Mouse (Mus musculus): ENCODE results near the gene Prtn3. TPM values are rescaled to one million over a fixed set of nuclear protein-coding genes. Genes with fewer than 3 reads are reported as not detected.

Gene Prtn3
- polyA plus RNA-seq, 1 experiment from 2014 or later, result 5.6 TPM

DNA sequence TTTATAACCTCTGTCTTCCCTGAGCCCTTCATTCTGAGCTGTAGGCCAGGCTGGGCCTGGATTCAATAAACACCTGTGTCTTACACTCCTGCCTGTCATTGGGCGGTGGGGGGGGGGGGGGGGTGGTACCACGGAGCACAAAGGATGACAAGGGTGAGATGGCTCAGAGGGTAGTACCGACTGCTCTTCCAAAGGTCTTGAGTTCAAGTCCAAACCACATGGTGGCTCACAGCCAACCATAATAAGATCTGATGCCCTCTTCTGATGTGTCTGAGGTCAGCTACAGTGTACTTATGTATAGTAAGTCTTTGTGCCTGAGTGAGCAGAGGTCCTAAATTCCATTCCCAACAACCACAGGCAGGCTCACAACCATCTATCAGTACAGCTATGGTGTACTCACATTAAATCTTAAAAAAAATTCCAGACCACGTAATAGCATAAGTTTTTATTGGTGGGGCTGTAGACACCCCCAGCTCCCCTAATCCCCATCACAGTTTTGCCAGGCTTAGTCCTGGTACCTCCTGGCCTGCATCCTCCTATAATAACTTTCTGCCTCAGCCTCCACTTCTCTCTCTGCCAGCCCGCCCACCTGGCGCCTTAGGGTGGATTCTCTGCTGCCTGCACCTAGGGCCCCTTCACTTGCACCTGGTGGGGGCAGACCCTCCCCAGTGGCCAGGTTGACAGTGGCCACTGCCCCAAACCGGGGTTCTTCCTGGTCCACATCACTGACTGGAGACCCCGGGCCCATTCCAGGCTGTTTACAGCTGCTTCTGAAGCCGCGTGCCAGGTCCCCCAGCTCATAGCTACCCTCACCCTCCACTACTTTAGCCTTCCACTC lies 9.7 kb upstream of the Prtn3 start:
- Histone ChIP-seq H3K9me3 (ENCODE audit: control insufficient read depth, low read depth, low read length) (no peaks in the 10 kb centered on the region), H3K4me2 (replicated peaks; ENCODE audit: low read depth, low read length) (no peak overlapping the region), H3K36me3 (ENCODE audit: control insufficient read depth, insufficient read depth, low read length) (peaks cover 65% of the 10 kb centered on the region), H3K4me3 (ENCODE audit: low read depth, low read length) (no peak overlapping the region), H3K4me1 (ENCODE audit: control insufficient read depth, insufficient read depth, low read length) (0 out of 2 replicates have a peak, but pooled peaks cover 2% of the 10 kb centered on the region), H3K27me3 (ENCODE audit: control insufficient read depth, insufficient read depth, low read length) (no peaks in the 10 kb centered on the region), H3K27ac (ENCODE audit: low read length) (peak overlapping the region; percentile 21; the same call in 1 of the 2 replicates), H3K9ac (replicated peaks; ENCODE audit: low read depth, low read length) (no peak overlapping the region)
- 45% methylated on average over 10 of the region's 10 CpGs for WGBS
- ATAC-seq (ENCODE audit: insufficient number of reproducible peaks, insufficient read depth, low FRiP score, low read depth), result 0 out of 2 replicates have a peak, but pooled peaks have one; percentile 28

GRCm38 (mm10) chr10:79865189-79865601 lies 9.1 kb upstream of the Prtn3 start:
- peak overlapping the region; percentile 21; the same call in 1 of the 2 replicates for H3K27ac ChIP-seq (ENCODE audit: low read length)
- no peak overlapping the region for H3K4me2 ChIP-seq (replicated peaks; ENCODE audit: low read depth, low read length)
- peak; percentile 19; the same call in 1 of the 2 replicates for ATAC-seq (ENCODE audit: insufficient number of reproducible peaks, insufficient read depth, low FRiP score, low read depth)
- H3K36me3 ChIP-seq (ENCODE audit: control insufficient read depth, insufficient read depth, low read length), result peaks cover 59% of the 10 kb centered on the region
- H3K4me3 ChIP-seq (ENCODE audit: low read depth, low read length), result no peak overlapping the region
- H3K9ac ChIP-seq (replicated peaks; ENCODE audit: low read depth, low read length), result no peak overlapping the region
- H3K4me1 ChIP-seq (ENCODE audit: control insufficient read depth, insufficient read depth, low read length), result 0 out of 2 replicates have a peak, but pooled peaks cover 2% of the 10 kb centered on the region
- H3K27me3 ChIP-seq (ENCODE audit: control insufficient read depth, insufficient read depth, low read length), result no peaks in the 10 kb centered on the region
- H3K9me3 ChIP-seq (ENCODE audit: control insufficient read depth, low read depth, low read length), result no peaks in the 10 kb centered on the region
- 58% methylated on average over 12 of the region's 12 CpGs for WGBS

DNA sequence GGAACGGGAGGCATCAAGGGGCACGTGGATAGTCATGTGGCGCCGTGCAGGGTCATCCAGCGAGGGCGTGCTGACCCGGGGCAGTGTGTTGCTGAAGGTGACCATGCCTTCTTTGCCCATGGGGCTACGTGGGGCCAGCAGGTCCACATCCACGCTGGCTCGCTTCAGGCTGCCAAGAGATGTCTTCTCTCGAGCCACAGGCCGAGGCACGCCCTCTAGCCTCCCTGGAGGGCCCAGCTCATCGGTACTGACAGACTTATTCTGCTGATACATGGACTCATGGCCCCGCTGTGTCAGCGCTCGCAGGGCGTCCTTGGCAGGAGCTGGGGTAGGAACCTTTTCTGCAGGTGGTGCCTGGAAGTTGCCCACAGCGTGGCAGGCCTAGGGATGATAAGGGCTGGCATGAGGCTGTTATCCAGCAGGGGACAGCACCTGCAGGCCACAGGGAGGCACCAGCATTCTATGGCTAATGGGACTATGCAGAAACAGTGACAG lies 8.4 kb upstream of the Prtn3 start:
- Histone ChIP-seq H3K9me3 (ENCODE audit: control insufficient read depth, low read depth, low read length) (no peaks in the 10 kb centered on the region), H3K4me1 (ENCODE audit: control insufficient read depth, insufficient read depth, low read length) (0 out of 2 replicates have a peak, but pooled peaks cover 2% of the 10 kb centered on the region), H3K27me3 (ENCODE audit: control insufficient read depth, insufficient read depth, low read length) (no peaks in the 10 kb centered on the region), H3K36me3 (ENCODE audit: control insufficient read depth, insufficient read depth, low read length) (peaks cover 53% of the 10 kb centered on the region), H3K9ac (replicated peaks; ENCODE audit: low read depth, low read length) (no peak overlapping the region), H3K4me2 (replicated peaks; ENCODE audit: low read depth, low read length) (no peak overlapping the region), H3K4me3 (ENCODE audit: low read depth, low read length) (no peak overlapping the region), H3K27ac (ENCODE audit: low read length) (no peak overlapping the region)
- ATAC-seq (ENCODE audit: insufficient number of reproducible peaks, insufficient read depth, low FRiP score, low read depth), result no peak
- WGBS, result 70% methylated on average over 19 of the region's 19 CpGs

DNA sequence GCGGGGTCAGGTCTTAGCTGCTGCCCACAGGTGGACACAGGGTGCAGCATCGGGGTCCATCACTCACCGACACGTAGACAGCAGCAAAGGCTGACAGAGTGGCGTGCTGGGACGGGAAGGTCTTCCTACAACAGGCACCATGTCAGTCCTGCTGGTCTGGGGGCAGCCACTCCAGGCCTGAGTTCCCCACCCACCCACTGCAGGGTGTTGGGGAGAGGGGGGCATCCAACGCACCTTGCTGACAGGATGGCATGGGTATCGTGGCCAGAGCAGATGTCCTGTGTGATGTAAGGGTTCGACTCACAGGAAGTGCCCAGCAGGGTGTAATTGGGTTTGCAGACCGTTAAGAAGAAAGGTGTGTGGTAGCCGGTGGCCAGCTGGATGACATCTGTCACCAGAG lies 7.7 kb upstream of the Prtn3 start:
- Histone ChIP-seq H3K4me3 (ENCODE audit: low read depth, low read length) (no peak overlapping the region), H3K27ac (ENCODE audit: low read length) (no peak overlapping the region), H3K4me2 (replicated peaks; ENCODE audit: low read depth, low read length) (no peak overlapping the region), H3K36me3 (ENCODE audit: control insufficient read depth, insufficient read depth, low read length) (peaks cover 45% of the 10 kb centered on the region), H3K27me3 (ENCODE audit: control insufficient read depth, insufficient read depth, low read length) (no peaks in the 10 kb centered on the region), H3K9ac (replicated peaks; ENCODE audit: low read depth, low read length) (no peak overlapping the region), H3K9me3 (ENCODE audit: control insufficient read depth, low read depth, low read length) (no peaks in the 10 kb centered on the region), H3K4me1 (ENCODE audit: control insufficient read depth, insufficient read depth, low read length) (0 out of 2 replicates have a peak, but pooled peaks cover 2% of the 10 kb centered on the region)
- 75% methylated on average over 11 of the region's 11 CpGs for WGBS
- ATAC-seq (ENCODE audit: insufficient number of reproducible peaks, insufficient read depth, low FRiP score, low read depth), result no peak

GRCm38 (mm10) chr10:79871845-79872244 lies 2.4 kb upstream of the Prtn3 start:
- no peak overlapping the region for H3K4me3 ChIP-seq (ENCODE audit: low read depth, low read length)
- H3K27ac ChIP-seq (ENCODE audit: low read length), result no peak overlapping the region
- peaks cover 18% of the 10 kb centered on the region for H3K4me1 ChIP-seq (ENCODE audit: control insufficient read depth, insufficient read depth, low read length)
- no peak for ATAC-seq (ENCODE audit: insufficient number of reproducible peaks, insufficient read depth, low FRiP score, low read depth)
- WGBS, result 92% methylated on average over 8 of the region's 8 CpGs
- H3K9ac ChIP-seq (replicated peaks; ENCODE audit: low read depth, low read length), result no peak overlapping the region
- H3K9me3 ChIP-seq (ENCODE audit: control insufficient read depth, low read depth, low read length), result no peaks in the 10 kb centered on the region
- H3K27me3 ChIP-seq (ENCODE audit: control insufficient read depth, insufficient read depth, low read length), result no peaks in the 10 kb centered on the region
- no peak overlapping the region for H3K4me2 ChIP-seq (replicated peaks; ENCODE audit: low read depth, low read length)
- peaks cover 2% of the 10 kb centered on the region; the same call in 1 of the 2 replicates for H3K36me3 ChIP-seq (ENCODE audit: control insufficient read depth, insufficient read depth, low read length)

DNA sequence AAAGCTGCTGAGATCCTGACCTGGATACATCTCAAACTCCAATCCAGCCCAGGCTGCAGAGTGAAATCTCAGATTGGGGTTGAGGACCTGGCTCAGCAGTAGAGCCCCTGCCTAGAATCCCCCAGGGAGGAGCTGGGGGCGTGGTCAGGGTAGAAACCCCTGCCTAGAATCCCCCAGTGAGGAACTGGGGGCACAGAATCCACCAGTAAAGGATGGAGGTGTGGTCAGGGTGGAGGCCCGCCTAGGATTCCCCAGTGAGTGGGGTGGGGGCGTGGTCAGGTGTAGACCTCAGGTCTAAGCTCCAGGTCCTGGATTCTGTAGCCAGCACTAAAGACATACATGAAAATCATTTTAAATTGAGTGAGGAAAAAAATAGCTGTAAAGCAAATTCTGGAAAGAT lies 1.4 kb upstream of the Prtn3 start:
- Histone ChIP-seq H3K4me2 (replicated peaks; ENCODE audit: low read depth, low read length) (peak overlapping the region; percentile 92), H3K4me3 (ENCODE audit: low read depth, low read length) (peak overlapping the region; percentile 76; the same call in 1 of the 2 replicates), H3K27ac (ENCODE audit: low read length) (no peak overlapping the region), H3K4me1 (ENCODE audit: control insufficient read depth, insufficient read depth, low read length) (peaks cover 18% of the 10 kb centered on the region), H3K9me3 (ENCODE audit: control insufficient read depth, low read depth, low read length) (no peaks in the 10 kb centered on the region), H3K36me3 (ENCODE audit: control insufficient read depth, insufficient read depth, low read length) (no peaks in the 10 kb centered on the region), H3K27me3 (ENCODE audit: control insufficient read depth, insufficient read depth, low read length) (no peaks in the 10 kb centered on the region), H3K9ac (replicated peaks; ENCODE audit: low read depth, low read length) (0 out of 2 replicates have a peak overlapping the region, but pooled peaks have one; percentile 82)
- no peak for ATAC-seq (ENCODE audit: insufficient number of reproducible peaks, insufficient read depth, low FRiP score, low read depth)
- 55% methylated on average over 3 of the region's 3 CpGs for WGBS

DNA sequence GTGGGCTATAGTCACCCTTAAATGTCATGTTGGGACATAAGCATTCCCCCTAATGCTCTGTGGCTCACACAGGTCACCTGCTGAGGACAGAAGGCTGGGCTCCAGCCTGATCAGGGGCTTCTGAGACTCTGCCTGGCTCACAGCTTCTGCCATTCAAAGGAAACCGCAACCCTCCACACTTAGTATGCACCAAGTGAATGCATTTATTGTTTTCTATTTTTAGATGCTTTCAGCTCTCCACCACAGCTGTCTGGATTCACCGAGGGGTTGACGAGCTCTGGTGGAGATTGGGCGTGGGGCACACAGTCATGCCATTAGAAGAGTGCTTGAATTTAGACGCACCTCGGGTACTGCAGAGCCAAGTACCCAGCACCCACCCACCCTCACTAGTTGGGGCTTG lies 963 bp upstream of the Prtn3 start:
- H3K9ac ChIP-seq (replicated peaks; ENCODE audit: low read depth, low read length), result peak overlapping the region; percentile 82
- H3K27ac ChIP-seq (ENCODE audit: low read length), result no peak overlapping the region
- 11% methylated on average over 6 of the region's 6 CpGs for whole genome bisulfite sequencing

DNA sequence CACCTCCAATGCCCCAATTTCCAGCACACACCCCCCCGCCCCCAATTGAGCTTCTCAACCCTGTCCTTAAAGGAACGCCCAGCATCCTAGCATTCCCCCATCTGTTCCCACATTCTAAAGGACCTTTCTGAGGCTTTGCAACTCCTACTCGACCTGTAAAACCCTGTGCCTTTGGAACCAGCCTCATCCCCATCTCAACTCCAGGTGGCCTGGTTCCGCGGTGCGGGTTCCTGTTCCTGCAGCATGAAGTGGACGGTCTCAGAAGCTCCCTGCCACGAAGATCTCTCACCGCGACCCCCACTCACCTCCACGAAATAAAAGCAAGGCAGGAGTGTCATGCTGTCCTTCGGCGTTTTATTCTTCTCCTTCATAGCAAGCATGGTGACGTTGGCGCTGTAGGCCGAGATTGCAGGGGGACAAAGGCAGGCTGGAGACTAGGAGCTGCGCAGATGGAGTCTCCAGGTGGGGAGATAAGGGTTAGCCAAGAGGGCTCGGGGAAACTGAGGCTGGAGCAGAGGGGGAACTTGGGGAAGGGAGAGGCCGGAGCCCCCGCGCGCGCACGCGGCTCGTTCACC lies 474 bp upstream of the Prtn3 start:
- 1% methylated on average over 26 of the region's 26 CpGs for WGBS
- peak overlapping the region; percentile 82 for H3K9ac ChIP-seq (replicated peaks; ENCODE audit: low read depth, low read length)
- H3K9me3 ChIP-seq (ENCODE audit: control insufficient read depth, low read depth, low read length), result no peaks in the 10 kb centered on the region
- no peaks in the 10 kb centered on the region for H3K36me3 ChIP-seq (ENCODE audit: control insufficient read depth, insufficient read depth, low read length)
- H3K27ac ChIP-seq (ENCODE audit: low read length), result peak overlapping the region; percentile 58; the same call in 1 of the 2 replicates
- ATAC-seq (ENCODE audit: insufficient number of reproducible peaks, insufficient read depth, low FRiP score, low read depth), result no peak
- H3K27me3 ChIP-seq (ENCODE audit: control insufficient read depth, insufficient read depth, low read length), result no peaks in the 10 kb centered on the region
- H3K4me3 ChIP-seq (ENCODE audit: low read depth, low read length), result peak overlapping the region; percentile 76
- peaks cover 18% of the 10 kb centered on the region for H3K4me1 ChIP-seq (ENCODE audit: control insufficient read depth, insufficient read depth, low read length)
- H3K4me2 ChIP-seq (replicated peaks; ENCODE audit: low read depth, low read length), result peak overlapping the region; percentile 92

More for the DNA sequence above, 963 bp upstream of the Prtn3 start:
- Histone ChIP-seq H3K27me3 (ENCODE audit: control insufficient read depth, insufficient read depth, low read length) (no peaks in the 10 kb centered on the region), H3K4me3 (ENCODE audit: low read depth, low read length) (peak overlapping the region; percentile 76), H3K4me1 (ENCODE audit: control insufficient read depth, insufficient read depth, low read length) (peaks cover 18% of the 10 kb centered on the region), H3K36me3 (ENCODE audit: control insufficient read depth, insufficient read depth, low read length) (no peaks in the 10 kb centered on the region), H3K4me2 (replicated peaks; ENCODE audit: low read depth, low read length) (peak overlapping the region; percentile 92), H3K9me3 (ENCODE audit: control insufficient read depth, low read depth, low read length) (no peaks in the 10 kb centered on the region)
- no peak for ATAC-seq (ENCODE audit: insufficient number of reproducible peaks, insufficient read depth, low FRiP score, low read depth)

Data from stomach, embryonic 14.5 days (tissue).